Mouse (Mus musculus) liver, embryonic 13.5 days (tissue): ENCODE data around the gene Gm7298. TPM values are rescaled to one million over a fixed set of nuclear protein-coding genes. Genes with fewer than 3 reads are reported as not detected.
"Not testable (repeated sequence)": the region's sequence is repeated elsewhere in the genome, so short reads cannot be mapped to it uniquely, and the experiment has no call there.

Source experiments
- ATAC-seq: fragments of 200-750 bp; cut with Nextera tagmentation; 2 replicates; pipeline ENCODE4 v1.8.0; 2017; ENCODE audit warnings: low read depth, mild to moderate bottlenecking, moderate number of reproducible peaks, moderate library complexity
- DNase-seq: peaks from one replicate; pipeline ENCODE4 v3.0.0; 2022
- H3K27ac ChIP-seq: fragments of 300-500 bp; sonication (generic); 2 replicates; pipeline ENCODE4 v1.5.1; 2015; ENCODE audit warnings: moderate library complexity, mild to moderate bottlenecking, inconsistent platforms
- H3K27me3 ChIP-seq: fragments of 300-500 bp; sonication (generic); 2 replicates; pipeline ENCODE4 v1.6.1; 2015; ENCODE audit warnings: mild to moderate bottlenecking, inconsistent platforms
- H3K36me3 ChIP-seq: fragments of 300-500 bp; sonication (generic); 2 replicates; pipeline ENCODE4 v1.6.1; 2015; ENCODE audit warnings: mild to moderate bottlenecking, inconsistent platforms
- H3K4me1 ChIP-seq: fragments of 300-500 bp; sonication (generic); replicated peaks from 2 replicates; pipeline ENCODE4 v1.6.1; 2015; ENCODE audit warnings: inconsistent platforms
- H3K4me2 ChIP-seq: fragments of 300-500 bp; sonication (generic); 2 replicates; pipeline ENCODE4 v1.6.1; 2015; ENCODE audit warnings: inconsistent platforms, mild to moderate bottlenecking, moderate library complexity
- H3K4me3 ChIP-seq: fragments of 300-500 bp; sonication (generic); replicated peaks from 2 replicates; pipeline ENCODE4 v1.5.1; 2015; ENCODE audit warnings: mild to moderate bottlenecking, inconsistent platforms
- H3K9ac ChIP-seq: fragments of 300-500 bp; sonication (generic); 2 replicates; pipeline ENCODE4 v1.6.1; 2015; ENCODE audit warnings: mild to moderate bottlenecking, inconsistent platforms
- H3K9me3 ChIP-seq: fragments of 300-500 bp; sonication (generic); replicated peaks from 2 replicates; pipeline ENCODE4 v1.6.1; 2016; ENCODE audit warnings: inconsistent platforms
- WGBS: fragments of 180-500 bp; shearing (Covaris S2); methylation state at CpG from one replicate; pipeline ENCODE4 v1.1.7; 2015; ENCODE audit not compliant: insufficient replicate concordance; 5-methylcytosine and 5-hydroxymethylcytosine counted together
- polyA plus RNA-seq: library from polyadenylated mRNA; unstranded; fragments of >200 nt; fragmentation: Nextera tagmentation; extraction: Ambion mirVana; gene quantifications from 2 replicates; pipeline ENCODE4 v1.2.1, GENCODE M21; 2015

Gene Gm7298
- polyA plus RNA-seq = not detected in 2 replicates

- 49% methylated on average over 3 of the region's 3 CpGs for WGBS
- H3K36me3 ChIP-seq = no peaks in the 10 kb centered on the region
- no peaks in the 10 kb centered on the region for H3K9me3 ChIP-seq
- ATAC-seq = no peak
- H3K4me1 ChIP-seq = no peaks in the 10 kb centered on the region
- no peak within 1 kb of the TSS for H3K4me3 ChIP-seq
- DNase-seq = no peak
- H3K9ac ChIP-seq = no peak within 1 kb of the TSS
- no peaks in the 10 kb centered on the region for H3K27me3 ChIP-seq
- H3K27ac ChIP-seq = no peak within 1 kb of the TSS
- no peak within 1 kb of the TSS for H3K4me2 ChIP-seq
Measured at GRCm38 (mm10) chr6:121732632-121733031, at the start of gene Gm7298. Gene Gm7298 (plus strand): TSS chr6:121732932.

GRCm38 (mm10) chr6:121828034-121828433 is 95.3 kb downstream of the Gm7298 start:
- Histone ChIP-seq H3K4me2 (no peak overlapping the region), H3K27me3 (no peaks in the 10 kb centered on the region), H3K4me1 (no peaks in the 10 kb centered on the region), H3K9ac (no peak overlapping the region), H3K36me3 (no peaks in the 10 kb centered on the region), H3K4me3 (no peak overlapping the region), H3K9me3 (no peaks in the 10 kb centered on the region), H3K27ac (no peak overlapping the region)
- ATAC-seq (no peak), DNase-seq (no peak)
- WGBS = 54% methylated on average over 4 of the region's 4 CpGs

GRCm38 (mm10) chr6:121836361-121836760 is 103.6 kb downstream of the Gm7298 start:
- Histone ChIP-seq H3K27me3 (no peaks in the 10 kb centered on the region), H3K36me3 (no peaks in the 10 kb centered on the region), H3K4me1 (no peaks in the 10 kb centered on the region), H3K27ac (no peak overlapping the region), H3K9me3 (no peaks in the 10 kb centered on the region), H3K9ac (no peak overlapping the region), H3K4me2 (no peak overlapping the region), H3K4me3 (no peak overlapping the region)
- DNase-seq = no peak
- ATAC-seq = no peak
- WGBS = 63% methylated on average over 1 of the region's 1 CpGs

- H3K9me3 ChIP-seq, H3K4me3 ChIP-seq, H3K27me3 ChIP-seq, H3K36me3 ChIP-seq, ATAC-seq, H3K4me1 ChIP-seq, DNase-seq, H3K27ac ChIP-seq, H3K9ac ChIP-seq, H3K4me2 ChIP-seq: not testable (repeated sequence)
- WGBS = 59% methylated on average over 4 of the region's 4 CpGs
Measured at GRCm38 (mm10) chr6:121838271-121838670, 105.5 kb downstream of the Gm7298 start, which contains the start of gene Mug1. Gene Mug1 (plus strand): TSS chr6:121838541.

Other genes starting within 250 kb of the Gm7298 start
- gene A2m, start 97.6 kb upstream of the Gm7298 start, polyA plus RNA-seq = 12.5 and 14.2 TPM in 2 replicates
- gene Mug1, start 105.6 kb downstream of the Gm7298 start, polyA plus RNA-seq = 0.02 TPM in 1 of 2 replicates, not detected in the other